ENCODE assay signal across 28 mouse cellular contexts in genomic region chrX:147535616-147536015, GRCm38 (mm10). TPM values are rescaled to one million over a fixed set of nuclear protein-coding genes. Genes with fewer than 3 reads are reported as not detected.
"Had no signal": no experiment of that assay in that cellular context is flagged by ENCODE, and none has a peak within 500 bp of the region (broad histone marks: within the 10 kb centered on the region; RNA-seq: fewer than 3 reads in every experiment).

No protein-coding gene starts in this region.

- H3K27me3 ChIP-seq: heart, embryonic 12.5 days; hindbrain, embryonic 12.5 days; intestine, embryonic 15.5 days; limb, embryonic 12.5 days; liver, embryonic 13.5 days; liver, embryonic 15.5 days had no signal

- ATAC-seq: hindbrain, embryonic 16.5 days; inflammation-experienced regulatory T-cells, adult 6 months; intestine, embryonic 15.5 days; intestine, postnatal 0 days; liver, postnatal 0 days had no signal

- H3K4me1 ChIP-seq: heart, embryonic 10.5 days; heart, embryonic 12.5 days; hindbrain, embryonic 10.5 days; hindbrain, embryonic 12.5 days; intestine, embryonic 15.5 days; limb, embryonic 10.5 days; limb, embryonic 12.5 days; liver, embryonic 13.5 days; liver, embryonic 15.5 days had no signal

- H3K4me2 ChIP-seq: heart, embryonic 12.5 days; hindbrain, embryonic 12.5 days; hindbrain, embryonic 14.5 days; intestine, embryonic 15.5 days; limb, embryonic 12.5 days; liver, embryonic 11.5 days; liver, embryonic 13.5 days; liver, embryonic 15.5 days had no signal

- H3K4me3 ChIP-seq: gastrocnemius, adult 2 months; heart, embryonic 10.5 days; heart, embryonic 12.5 days; hindbrain, embryonic 10.5 days; hindbrain, embryonic 12.5 days; intestine, embryonic 15.5 days; layer of hippocampus, adult 2 months; left cerebral cortex, adult 2 months; limb, embryonic 10.5 days; limb, embryonic 12.5 days; liver, embryonic 13.5 days; liver, embryonic 15.5 days had no signal

- H3K27ac ChIP-seq: gastrocnemius, adult 2 months; heart, embryonic 10.5 days; hindbrain, embryonic 10.5 days; hindbrain, embryonic 12.5 days; hindbrain, embryonic 14.5 days; intestine, embryonic 15.5 days; layer of hippocampus, adult 2 months; left cerebral cortex, adult 2 months; limb, embryonic 10.5 days; limb, embryonic 12.5 days; liver, embryonic 13.5 days; liver, embryonic 15.5 days had no signal

- DNase-seq: gastrocnemius, adult 2 months; gastrocnemius, postnatal 10 days; gastrocnemius, postnatal 25 days; heart, adult 18-20 months; heart, postnatal 10 days; heart, postnatal 36 days; kidney, adult 8-10 months; kidney, postnatal 10 days; kidney, postnatal 25 days; kidney, postnatal 4 days; liver; liver, embryonic 13.5 days; liver, postnatal 0 days had no signal

- H3K36me3 ChIP-seq: heart, embryonic 10.5 days; heart, embryonic 12.5 days; hindbrain, embryonic 10.5 days; hindbrain, embryonic 12.5 days; intestine, embryonic 15.5 days; limb, embryonic 10.5 days; limb, embryonic 12.5 days; liver, embryonic 13.5 days; liver, embryonic 15.5 days had no signal

- H3K9me3 ChIP-seq: heart, embryonic 10.5 days; heart, embryonic 12.5 days; hindbrain, embryonic 10.5 days; hindbrain, embryonic 12.5 days; intestine, embryonic 15.5 days; limb, embryonic 10.5 days; limb, embryonic 12.5 days; liver, embryonic 13.5 days; liver, embryonic 15.5 days had no signal

- H3K9ac ChIP-seq: heart, embryonic 12.5 days; hindbrain, embryonic 12.5 days; hindbrain, embryonic 14.5 days; intestine, embryonic 15.5 days; limb, embryonic 12.5 days; liver, embryonic 13.5 days; liver, embryonic 15.5 days; liver, postnatal 0 days had no signal

RNA-seq across cellular contexts. Expression of gene Lrch2, which starts 18.3 kb away (rescaled TPM):
- polyA plus RNA-seq: inflammation-experienced regulatory T-cells, adult 6 months had no signal
